Mouse (Mus musculus): ENCODE results near the gene Hdhd3. TPM values are rescaled to one million over a fixed set of nuclear protein-coding genes. Genes with fewer than 3 reads are reported as not detected.

The Hdhd3 gene
- polyA plus RNA-seq, 1 experiment from 2014 or later: 13.8 TPM

DNA sequence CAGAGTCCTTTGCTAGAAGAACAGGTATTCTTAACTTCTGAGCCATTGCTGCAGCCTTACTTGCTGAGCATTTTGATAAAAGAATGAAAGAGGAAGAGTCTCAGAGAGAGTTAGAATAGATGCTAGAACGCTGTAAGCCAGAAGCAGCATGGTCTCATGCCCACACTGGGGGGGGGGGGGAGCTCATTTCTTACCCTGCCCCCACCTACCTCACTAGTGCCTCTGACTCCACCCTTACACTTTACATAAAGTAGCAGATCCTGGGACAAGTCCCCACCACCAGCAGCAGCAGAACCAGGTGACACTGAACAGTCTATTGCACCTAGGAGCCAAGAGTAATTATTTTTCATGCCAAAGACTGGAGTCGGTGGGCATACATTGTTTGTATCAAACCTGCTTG, 28.1 kb downstream of the Hdhd3 start:
- no peak overlapping the region for H3K27ac ChIP-seq (ENCODE audit: low read length)
- ATAC-seq: no peak
- H3K4me3 ChIP-seq (ENCODE audit: low read depth, low read length): no peak overlapping the region
- peaks cover 10% of the 10 kb centered on the region for H3K4me1 ChIP-seq (ENCODE audit: control insufficient read depth, insufficient read depth, low read length)
- H3K36me3 ChIP-seq (ENCODE audit: control insufficient read depth, insufficient read depth, low read length): no peaks in the 10 kb centered on the region
- peaks cover 5% of the 10 kb centered on the region; the same call in 1 of the 2 replicates for H3K27me3 ChIP-seq (ENCODE audit: control insufficient read depth, insufficient read depth, low read depth, low read length)
- no peak overlapping the region for H3K4me2 ChIP-seq (ENCODE audit: low read length)
- H3K9me3 ChIP-seq (replicated peaks; ENCODE audit: control insufficient read depth, low read length, poor library complexity, severe bottlenecking): no peaks in the 10 kb centered on the region
- no peak overlapping the region for H3K9ac ChIP-seq (ENCODE audit: low read depth, low read length)
- whole genome bisulfite sequencing: 77% methylated on average over 2 of the region's 2 CpGs

DNA sequence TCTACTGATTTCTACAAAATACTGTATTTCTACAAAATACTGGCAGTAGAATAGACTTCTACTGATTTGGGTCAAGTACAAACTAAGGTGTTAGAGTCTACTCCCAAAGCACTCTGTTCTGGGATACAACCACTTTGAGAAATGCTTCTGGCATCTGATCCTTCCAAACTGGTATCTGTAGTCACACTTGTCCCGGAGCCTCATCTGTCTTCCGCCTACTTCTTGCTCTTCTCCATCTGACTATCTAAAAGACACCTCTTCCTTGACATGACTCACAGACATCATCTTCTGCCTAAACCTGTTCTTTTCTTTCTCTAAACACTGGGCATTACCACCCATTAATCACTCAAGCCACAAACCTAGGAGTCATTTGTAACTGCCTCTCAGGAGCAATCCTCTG, 31.2 kb downstream of the Hdhd3 start:
- ATAC-seq: no peak
- no peak overlapping the region for H3K9ac ChIP-seq (ENCODE audit: low read depth, low read length)
- H3K27ac ChIP-seq (ENCODE audit: low read length): no peak overlapping the region
- peaks cover 4% of the 10 kb centered on the region for H3K4me1 ChIP-seq (ENCODE audit: control insufficient read depth, insufficient read depth, low read length)
- no peaks in the 10 kb centered on the region for H3K9me3 ChIP-seq (replicated peaks; ENCODE audit: control insufficient read depth, low read length, poor library complexity, severe bottlenecking)
- H3K36me3 ChIP-seq (ENCODE audit: control insufficient read depth, insufficient read depth, low read length): peaks cover 3% of the 10 kb centered on the region; the same call in 1 of the 2 replicates
- H3K4me3 ChIP-seq (ENCODE audit: low read depth, low read length): no peak overlapping the region
- no peak overlapping the region for H3K4me2 ChIP-seq (ENCODE audit: low read length)
- no peaks in the 10 kb centered on the region for H3K27me3 ChIP-seq (ENCODE audit: control insufficient read depth, insufficient read depth, low read depth, low read length)
- WGBS: 98% methylated on average over 2 of the region's 2 CpGs

GRCm38 (mm10) chr4:62470598-62471051, 32.6 kb downstream of the Hdhd3 start, which contains the start of gene Wdr31:
Gene Wdr31 (minus strand): TSS chr4:62470896.
- Histone ChIP-seq H3K4me1 (ENCODE audit: control insufficient read depth, insufficient read depth, low read length) (peaks cover 4% of the 10 kb centered on the region), H3K9me3 (replicated peaks; ENCODE audit: control insufficient read depth, low read length, poor library complexity, severe bottlenecking) (no peaks in the 10 kb centered on the region), H3K4me3 (ENCODE audit: low read depth, low read length) (peak within 1 kb of the TSS; percentile 46), H3K27ac (ENCODE audit: low read length) (peak within 1 kb of the TSS; percentile 4), H3K36me3 (ENCODE audit: control insufficient read depth, insufficient read depth, low read length) (peaks cover 3% of the 10 kb centered on the region; the same call in 1 of the 2 replicates), H3K27me3 (ENCODE audit: control insufficient read depth, insufficient read depth, low read depth, low read length) (no peaks in the 10 kb centered on the region), H3K4me2 (ENCODE audit: low read length) (peak within 1 kb of the TSS; percentile 49), H3K9ac (ENCODE audit: low read depth, low read length) (peak within 1 kb of the TSS; percentile 64)
- ATAC-seq: peak; percentile 97
- WGBS: under 1% methylated on average over 30 of the region's 30 CpGs

- 94% methylated on average over 1 of the region's 1 CpGs for WGBS
- H3K4me3 ChIP-seq (ENCODE audit: low read depth, low read length): no peak overlapping the region
- H3K9ac ChIP-seq (ENCODE audit: low read depth, low read length): no peak overlapping the region
- H3K27me3 ChIP-seq (ENCODE audit: control insufficient read depth, insufficient read depth, low read depth, low read length): no peaks in the 10 kb centered on the region
- H3K27ac ChIP-seq (ENCODE audit: low read length): no peak overlapping the region
- H3K4me2 ChIP-seq (ENCODE audit: low read length): no peak overlapping the region
- H3K4me1 ChIP-seq (ENCODE audit: control insufficient read depth, insufficient read depth, low read length): peaks cover 4% of the 10 kb centered on the region
- H3K36me3 ChIP-seq (ENCODE audit: control insufficient read depth, insufficient read depth, low read length): peaks cover 3% of the 10 kb centered on the region; the same call in 1 of the 2 replicates
- H3K9me3 ChIP-seq (replicated peaks; ENCODE audit: control insufficient read depth, low read length, poor library complexity, severe bottlenecking): no peaks in the 10 kb centered on the region
- ATAC-seq: no peak
These were observed 35.1 kb downstream of the Hdhd3 start for GRCm38 (mm10) chr4:62468158-62468557.

- Histone ChIP-seq H3K36me3 (ENCODE audit: control insufficient read depth, insufficient read depth, low read length) (peaks cover 3% of the 10 kb centered on the region; the same call in 1 of the 2 replicates), H3K9ac (ENCODE audit: low read depth, low read length) (no peak overlapping the region), H3K27ac (ENCODE audit: low read length) (no peak overlapping the region), H3K4me3 (ENCODE audit: low read depth, low read length) (no peak overlapping the region), H3K4me2 (ENCODE audit: low read length) (no peak overlapping the region), H3K27me3 (ENCODE audit: control insufficient read depth, insufficient read depth, low read depth, low read length) (no peaks in the 10 kb centered on the region), H3K9me3 (replicated peaks; ENCODE audit: control insufficient read depth, low read length, poor library complexity, severe bottlenecking) (no peaks in the 10 kb centered on the region), H3K4me1 (ENCODE audit: control insufficient read depth, insufficient read depth, low read length) (no peaks in the 10 kb centered on the region)
- no peak for ATAC-seq
- 84% methylated on average over 2 of the region's 2 CpGs for WGBS
These were observed 40.1 kb downstream of the Hdhd3 start for GRCm38 (mm10) chr4:62463124-62463523.

DNA sequence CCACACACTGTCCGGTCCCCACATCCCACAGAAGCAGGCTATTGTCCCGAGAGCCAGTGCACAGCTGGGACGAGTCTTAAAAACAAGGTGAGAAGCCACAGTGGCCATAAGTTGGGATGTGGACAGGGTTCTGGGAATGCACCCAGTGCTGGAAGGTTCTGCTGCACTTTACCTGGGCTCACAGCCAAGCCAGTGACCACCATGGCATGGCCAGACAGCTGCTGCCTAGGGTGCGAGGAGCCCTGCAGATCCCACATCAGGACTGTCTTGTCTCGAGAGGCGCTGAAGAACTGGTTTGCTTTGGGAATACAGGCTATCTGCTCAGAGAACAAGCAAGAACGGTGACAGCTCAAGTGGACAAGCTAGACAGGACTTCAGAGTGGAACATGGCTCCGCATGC, 42.9 kb downstream of the Hdhd3 start:
- H3K27me3 ChIP-seq (ENCODE audit: control insufficient read depth, insufficient read depth, low read depth, low read length): no peaks in the 10 kb centered on the region
- no peaks in the 10 kb centered on the region for H3K9me3 ChIP-seq (replicated peaks; ENCODE audit: control insufficient read depth, low read length, poor library complexity, severe bottlenecking)
- no peaks in the 10 kb centered on the region for H3K4me1 ChIP-seq (ENCODE audit: control insufficient read depth, insufficient read depth, low read length)
- H3K9ac ChIP-seq (ENCODE audit: low read depth, low read length): no peak overlapping the region
- no peak for ATAC-seq
- H3K36me3 ChIP-seq (ENCODE audit: control insufficient read depth, insufficient read depth, low read length): peaks cover 5% of the 10 kb centered on the region; the same call in 1 of the 2 replicates
- no peak overlapping the region for H3K4me3 ChIP-seq (ENCODE audit: low read depth, low read length)
- 90% methylated on average over 8 of the region's 8 CpGs for WGBS
- H3K4me2 ChIP-seq (ENCODE audit: low read length): no peak overlapping the region
- H3K27ac ChIP-seq (ENCODE audit: low read length): no peak overlapping the region

GRCm38 (mm10) chr4:62459081-62459480, 44.2 kb downstream of the Hdhd3 start:
- no peak overlapping the region for H3K4me2 ChIP-seq (ENCODE audit: low read length)
- H3K36me3 ChIP-seq (ENCODE audit: control insufficient read depth, insufficient read depth, low read length): peaks cover 5% of the 10 kb centered on the region; the same call in 1 of the 2 replicates
- no peak for ATAC-seq
- no peak overlapping the region for H3K27ac ChIP-seq (ENCODE audit: low read length)
- WGBS: 92% methylated on average over 3 of the region's 3 CpGs
- H3K4me3 ChIP-seq (ENCODE audit: low read depth, low read length): no peak overlapping the region
- no peaks in the 10 kb centered on the region for H3K27me3 ChIP-seq (ENCODE audit: control insufficient read depth, insufficient read depth, low read depth, low read length)
- H3K9me3 ChIP-seq (replicated peaks; ENCODE audit: control insufficient read depth, low read length, poor library complexity, severe bottlenecking): no peaks in the 10 kb centered on the region
- no peak overlapping the region for H3K9ac ChIP-seq (ENCODE audit: low read depth, low read length)
- H3K4me1 ChIP-seq (ENCODE audit: control insufficient read depth, insufficient read depth, low read length): no peaks in the 10 kb centered on the region

GRCm38 (mm10) chr4:62454995-62455394, 48.3 kb downstream of the Hdhd3 start:
- ATAC-seq: no peak

More at GRCm38 (mm10) chr4:62454995-62455394, 48.3 kb downstream of the Hdhd3 start:
- WGBS: 62% methylated on average over 5 of the region's 5 CpGs
- Histone ChIP-seq H3K36me3 (ENCODE audit: control insufficient read depth, insufficient read depth, low read length) (0 out of 2 replicates have a peak, but pooled peaks cover 2% of the 10 kb centered on the region), H3K9me3 (replicated peaks; ENCODE audit: control insufficient read depth, low read length, poor library complexity, severe bottlenecking) (no peaks in the 10 kb centered on the region), H3K9ac (ENCODE audit: low read depth, low read length) (no peak overlapping the region), H3K27ac (ENCODE audit: low read length) (no peak overlapping the region), H3K4me2 (ENCODE audit: low read length) (no peak overlapping the region), H3K4me1 (ENCODE audit: control insufficient read depth, insufficient read depth, low read length) (no peaks in the 10 kb centered on the region), H3K4me3 (ENCODE audit: low read depth, low read length) (no peak overlapping the region), H3K27me3 (ENCODE audit: control insufficient read depth, insufficient read depth, low read depth, low read length) (no peaks in the 10 kb centered on the region)
